Mouse (Mus musculus): ENCODE results near the gene St7.

GRCm38 (mm10) chr6:17693726-17694549, 1.2 kb downstream of the St7 start:
- TF ChIP-seq MYOD1 (IDR thresholded peaks at IDR 0.05; ENCODE audit: control insufficient read depth, insufficient read length, low read depth) = no peak
- TF ChIP-seq CTCF (IDR thresholded peaks at IDR 0.05; ENCODE audit: control insufficient read depth, insufficient read depth, insufficient read length) = no peak
